Mouse (Mus musculus) CH12.LX (cell line): ENCODE measurements at regions not wholly inside any gene's neighbourhood (a gene's known extent, or its start where the extent isn't known, plus 50 kb on each side); places are given as distances from the start of the nearest gene placed in this dataset.

Experiments used
- CHD2 ChIP-seq: IDR thresholded peaks from 2 replicates; pipeline ENCODE4 v1.6.1; 2011; ENCODE audit warnings: low read length, improper control_type of control experiment
- MAX ChIP-seq: IDR thresholded peaks from 2 replicates; pipeline ENCODE4 v1.6.1; 2011; ENCODE audit warnings: low read length, improper control_type of control experiment
- MXI1 ChIP-seq: IDR thresholded peaks from 2 replicates; pipeline ENCODE4 v1.6.1; 2011; ENCODE audit warnings: mild to moderate bottlenecking, low read depth, low read length, improper control_type of control experiment
- MYC ChIP-seq: IDR thresholded peaks from 2 replicates; pipeline ENCODE4 v1.6.1; 2011; ENCODE audit warnings: low read depth, mild to moderate bottlenecking, improper control_type of control experiment, low read length

DNA sequence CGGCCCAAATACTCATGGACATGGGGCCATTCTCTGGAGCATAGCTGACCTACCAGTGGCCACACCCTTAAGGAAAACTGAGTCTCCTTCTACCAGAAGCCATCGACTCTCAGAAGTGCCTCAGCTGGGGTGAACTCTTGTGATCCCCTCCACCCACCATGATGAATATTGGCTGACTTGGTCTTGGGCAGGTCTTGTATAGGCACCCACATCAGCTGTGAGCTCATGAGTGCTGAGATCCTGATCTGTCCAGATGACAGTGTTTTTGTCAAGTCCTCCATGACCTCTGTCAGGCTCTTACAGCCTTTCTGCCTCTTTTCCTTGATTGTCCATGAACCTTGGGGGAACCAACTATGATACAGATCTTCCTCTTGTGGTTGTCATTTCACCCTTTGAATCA lies 99.9 kb upstream of the Smad1 start:
- TF ChIP-seq MYC (no peak), CHD2 (no peak), MXI1 (no peak), MAX (no peak)
